Mouse (Mus musculus): ENCODE measurements around the gene Btbd9. TPM values are rescaled to one million over a fixed set of nuclear protein-coding genes. Genes with fewer than 3 reads are reported as not detected.
A peak's percentile ranks its signal among the peaks of the same experiment; 100 is the strongest.

Gene Btbd9
- polyA plus RNA-seq, 1 experiment from 2014 or later: 63.4 TPM

- no peak overlapping the region for H3K9ac ChIP-seq (ENCODE audit: low read length)
- H3K4me2 ChIP-seq (ENCODE audit: low read depth, low read length, severe bottlenecking): no peak overlapping the region
- peaks cover 13% of the 10 kb centered on the region; the same call in 1 of the 2 replicates for H3K4me1 ChIP-seq (replicated peaks; ENCODE audit: control insufficient read depth, insufficient read depth, low read length)
- H3K4me3 ChIP-seq (ENCODE audit: low read depth, low read length): no peak overlapping the region
- no peaks in the 10 kb centered on the region for H3K9me3 ChIP-seq (ENCODE audit: control insufficient read depth, low read length)
- no peaks in the 10 kb centered on the region for H3K36me3 ChIP-seq (ENCODE audit: control insufficient read depth, insufficient read depth, low read length)
- WGBS: 80% methylated on average over 3 of the region's 3 CpGs
- no peaks in the 10 kb centered on the region for H3K27me3 ChIP-seq (ENCODE audit: control insufficient read depth, insufficient read depth, low read length)
- no peak overlapping the region for H3K27ac ChIP-seq (ENCODE audit: low read depth, low read length)
- ATAC-seq (replicated peaks; ENCODE audit: low FRiP score) (no peak), DNase-seq (ENCODE audit: low spot score) (peak; percentile 24)
Measured at GRCm38 (mm10) chr17:30194091-30194490, 382.2 kb downstream of the Btbd9 start.

- DNase-seq (ENCODE audit: low spot score): peak; percentile 38
- WGBS: 79% methylated on average over 2 of the region's 2 CpGs
- H3K27me3 ChIP-seq (ENCODE audit: control insufficient read depth, insufficient read depth, low read length): no peaks in the 10 kb centered on the region
- no peak overlapping the region for H3K9ac ChIP-seq (ENCODE audit: low read length)
- no peak overlapping the region for H3K4me3 ChIP-seq (ENCODE audit: low read depth, low read length)
- H3K27ac ChIP-seq (ENCODE audit: low read depth, low read length): no peak overlapping the region
- no peak overlapping the region for H3K4me2 ChIP-seq (ENCODE audit: low read depth, low read length, severe bottlenecking)
- peaks cover 15% of the 10 kb centered on the region; the same call in 1 of the 2 replicates for H3K4me1 ChIP-seq (replicated peaks; ENCODE audit: control insufficient read depth, insufficient read depth, low read length)
- no peaks in the 10 kb centered on the region for H3K36me3 ChIP-seq (ENCODE audit: control insufficient read depth, insufficient read depth, low read length)
- no peak for ATAC-seq (replicated peaks; ENCODE audit: low FRiP score)
- H3K9me3 ChIP-seq (ENCODE audit: control insufficient read depth, low read length): no peaks in the 10 kb centered on the region
Measured at GRCm38 (mm10) chr17:30193615-30194014, 382.7 kb downstream of the Btbd9 start.

GRCm38 (mm10) chr17:30192416-30193005 is 383.8 kb downstream of the Btbd9 start:
- Histone ChIP-seq H3K9me3 (ENCODE audit: control insufficient read depth, low read length) (no peaks in the 10 kb centered on the region), H3K4me1 (replicated peaks; ENCODE audit: control insufficient read depth, insufficient read depth, low read length) (peaks cover 24% of the 10 kb centered on the region), H3K4me3 (ENCODE audit: low read depth, low read length) (no peak overlapping the region), H3K27ac (ENCODE audit: low read depth, low read length) (no peak overlapping the region), H3K36me3 (ENCODE audit: control insufficient read depth, insufficient read depth, low read length) (no peaks in the 10 kb centered on the region), H3K4me2 (ENCODE audit: low read depth, low read length, severe bottlenecking) (no peak overlapping the region), H3K27me3 (ENCODE audit: control insufficient read depth, insufficient read depth, low read length) (no peaks in the 10 kb centered on the region), H3K9ac (ENCODE audit: low read length) (no peak overlapping the region)
- DNase-seq (ENCODE audit: low spot score): peak; percentile 31
- ATAC-seq (replicated peaks; ENCODE audit: low FRiP score): no peak
- WGBS: 90% methylated on average over 26 of the region's 26 CpGs

GRCm38 (mm10) chr17:30191097-30191640 is 385.1 kb downstream of the Btbd9 start:
- Histone ChIP-seq H3K27ac (ENCODE audit: low read depth, low read length) (no peak overlapping the region), H3K4me3 (ENCODE audit: low read depth, low read length) (no peak overlapping the region), H3K27me3 (ENCODE audit: control insufficient read depth, insufficient read depth, low read length) (no peaks in the 10 kb centered on the region), H3K36me3 (ENCODE audit: control insufficient read depth, insufficient read depth, low read length) (no peaks in the 10 kb centered on the region), H3K4me2 (ENCODE audit: low read depth, low read length, severe bottlenecking) (no peak overlapping the region), H3K4me1 (replicated peaks; ENCODE audit: control insufficient read depth, insufficient read depth, low read length) (peaks cover 27% of the 10 kb centered on the region), H3K9me3 (ENCODE audit: control insufficient read depth, low read length) (no peaks in the 10 kb centered on the region), H3K9ac (ENCODE audit: low read length) (no peak overlapping the region)
- DNase-seq (ENCODE audit: low spot score): peak; percentile 40
- no peak for ATAC-seq (replicated peaks; ENCODE audit: low FRiP score)
- 72% methylated on average over 11 of the region's 11 CpGs for WGBS

GRCm38 (mm10) chr17:30188031-30188981 is 388.0 kb downstream of the Btbd9 start:
- Histone ChIP-seq H3K36me3 (ENCODE audit: control insufficient read depth, insufficient read depth, low read length) (no peaks in the 10 kb centered on the region), H3K9ac (ENCODE audit: low read length) (no peak overlapping the region), H3K4me2 (ENCODE audit: low read depth, low read length, severe bottlenecking) (peak overlapping the region; percentile 0; the same call in 1 of the 2 replicates), H3K27me3 (ENCODE audit: control insufficient read depth, insufficient read depth, low read length) (no peaks in the 10 kb centered on the region), H3K4me3 (ENCODE audit: low read depth, low read length) (no peak overlapping the region), H3K4me1 (replicated peaks; ENCODE audit: control insufficient read depth, insufficient read depth, low read length) (peaks cover 25% of the 10 kb centered on the region), H3K27ac (ENCODE audit: low read depth, low read length) (peak overlapping the region; percentile 52; the same call in 1 of the 2 replicates), H3K9me3 (ENCODE audit: control insufficient read depth, low read length) (no peaks in the 10 kb centered on the region)
- WGBS: 20% methylated on average over 20 of the region's 20 CpGs
- ATAC-seq (replicated peaks; ENCODE audit: low FRiP score): peak; percentile 83
- DNase-seq (ENCODE audit: low spot score): peak; percentile 73

- Histone ChIP-seq H3K27ac (ENCODE audit: low read depth, low read length) (peak overlapping the region; percentile 52; the same call in 1 of the 2 replicates), H3K27me3 (ENCODE audit: control insufficient read depth, insufficient read depth, low read length) (no peaks in the 10 kb centered on the region), H3K4me1 (replicated peaks; ENCODE audit: control insufficient read depth, insufficient read depth, low read length) (peaks cover 25% of the 10 kb centered on the region), H3K4me2 (ENCODE audit: low read depth, low read length, severe bottlenecking) (no peak overlapping the region), H3K9ac (ENCODE audit: low read length) (no peak overlapping the region), H3K4me3 (ENCODE audit: low read depth, low read length) (no peak overlapping the region), H3K36me3 (ENCODE audit: control insufficient read depth, insufficient read depth, low read length) (no peaks in the 10 kb centered on the region), H3K9me3 (ENCODE audit: control insufficient read depth, low read length) (no peaks in the 10 kb centered on the region)
- WGBS: 25% methylated on average over 5 of the region's 5 CpGs
- DNase-seq (ENCODE audit: low spot score): no peak
- ATAC-seq (replicated peaks; ENCODE audit: low FRiP score): no peak
Measured at GRCm38 (mm10) chr17:30187581-30187980, 388.7 kb downstream of the Btbd9 start.

- Histone ChIP-seq H3K4me3 (ENCODE audit: low read depth, low read length) (no peak overlapping the region), H3K4me1 (replicated peaks; ENCODE audit: control insufficient read depth, insufficient read depth, low read length) (peaks cover 25% of the 10 kb centered on the region), H3K36me3 (ENCODE audit: control insufficient read depth, insufficient read depth, low read length) (no peaks in the 10 kb centered on the region), H3K4me2 (ENCODE audit: low read depth, low read length, severe bottlenecking) (no peak overlapping the region), H3K27me3 (ENCODE audit: control insufficient read depth, insufficient read depth, low read length) (no peaks in the 10 kb centered on the region), H3K9me3 (ENCODE audit: control insufficient read depth, low read length) (no peaks in the 10 kb centered on the region), H3K27ac (ENCODE audit: low read depth, low read length) (peak overlapping the region; percentile 52; the same call in 1 of the 2 replicates), H3K9ac (ENCODE audit: low read length) (no peak overlapping the region)
- ATAC-seq (replicated peaks; ENCODE audit: low FRiP score) (no peak), DNase-seq (ENCODE audit: low spot score) (no peak)
- WGBS: 88% methylated on average over 6 of the region's 6 CpGs
Measured at GRCm38 (mm10) chr17:30187154-30187553, 389.1 kb downstream of the Btbd9 start.

GRCm38 (mm10) chr17:30183561-30183960 is 392.7 kb downstream of the Btbd9 start:
- H3K9me3 ChIP-seq (ENCODE audit: control insufficient read depth, low read length): no peaks in the 10 kb centered on the region
- ATAC-seq (replicated peaks; ENCODE audit: low FRiP score): no peak
- H3K27me3 ChIP-seq (ENCODE audit: control insufficient read depth, insufficient read depth, low read length): no peaks in the 10 kb centered on the region
- DNase-seq (ENCODE audit: low spot score): peak; percentile 32
- peaks cover 15% of the 10 kb centered on the region for H3K4me1 ChIP-seq (replicated peaks; ENCODE audit: control insufficient read depth, insufficient read depth, low read length)
- H3K4me3 ChIP-seq (ENCODE audit: low read depth, low read length): no peak overlapping the region
- no peaks in the 10 kb centered on the region for H3K36me3 ChIP-seq (ENCODE audit: control insufficient read depth, insufficient read depth, low read length)
- no peak overlapping the region for H3K4me2 ChIP-seq (ENCODE audit: low read depth, low read length, severe bottlenecking)
- no peak overlapping the region for H3K27ac ChIP-seq (ENCODE audit: low read depth, low read length)
- WGBS: 97% methylated on average over 6 of the region's 6 CpGs
- no peak overlapping the region for H3K9ac ChIP-seq (ENCODE audit: low read length)

Measured in forebrain, embryonic 11.5 days (tissue).